Mouse (Mus musculus): Measurements from ENCODE around the gene Arf6. TPM values are rescaled to one million over a fixed set of nuclear protein-coding genes. Genes with fewer than 3 reads are reported as not detected.
"Not testable (repeated sequence)": the region's sequence is repeated elsewhere in the genome, so short reads cannot be mapped to it uniquely, and the experiment has no call there.

The Arf6 gene
- polyA plus RNA-seq, 1 experiment from 2014 or later = 45.6 TPM

DNA sequence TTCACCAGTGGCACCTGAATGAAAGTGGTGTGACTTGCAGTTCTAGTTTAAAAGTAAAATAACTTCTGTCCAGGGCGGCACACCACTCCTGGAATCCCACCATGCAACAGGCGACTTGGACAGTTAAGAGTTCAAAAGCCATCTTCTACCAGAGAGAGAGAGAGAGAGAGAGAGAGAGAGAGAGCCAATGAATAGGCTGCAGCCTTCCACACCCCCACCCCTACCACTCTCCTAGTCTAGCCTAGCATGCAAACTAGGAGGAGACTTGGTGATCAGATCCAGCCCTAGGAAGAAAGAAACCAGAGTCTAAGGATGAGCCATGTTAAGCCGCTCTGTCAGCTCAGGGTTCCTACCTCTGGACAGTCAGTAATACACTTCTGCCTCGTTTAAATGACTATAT, 9.6 kb upstream of the Arf6 start:
- Histone ChIP-seq H3K9me3 (no peaks in the 10 kb centered on the region), H3K4me1 (peaks cover 14% of the 10 kb centered on the region), H3K27me3 (no peaks in the 10 kb centered on the region), H3K4me3 (peak overlapping the region; percentile 48; the same call in 1 of the 2 replicates), H3K27ac (peak overlapping the region; percentile 98; the same call in 1 of the 2 replicates), H3K36me3 (no peaks in the 10 kb centered on the region), H3K4me2 (replicated peaks) (peak overlapping the region; percentile 72), H3K9ac (no peak overlapping the region)
- no peak for ATAC-seq (ENCODE audit: low FRiP score, low read depth)
- 51% methylated on average over 4 of the region's 4 CpGs for WGBS

DNA sequence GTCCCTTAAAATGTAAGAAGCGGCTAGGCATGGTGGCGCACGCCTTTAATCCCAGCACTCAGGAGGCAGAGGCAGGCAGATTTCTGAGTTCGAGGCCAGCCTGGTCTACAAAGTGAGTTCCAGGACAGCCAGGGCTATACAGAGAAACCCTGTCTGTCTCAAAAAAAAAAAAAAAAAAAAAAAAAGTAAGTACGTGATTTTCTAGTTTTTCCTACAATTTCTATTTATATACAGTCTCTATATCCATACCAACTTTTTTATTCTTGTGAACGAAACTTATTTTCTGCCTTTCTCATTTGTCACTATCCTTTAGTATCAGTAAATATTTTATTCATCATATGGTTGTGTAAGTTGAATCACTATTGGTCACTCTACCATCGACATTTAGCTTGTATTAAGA, 8.8 kb upstream of the Arf6 start:
- WGBS = 95% methylated on average over 7 of the region's 7 CpGs
- H3K4me1 ChIP-seq = peaks cover 14% of the 10 kb centered on the region
- H3K36me3 ChIP-seq; H3K4me3 ChIP-seq; H3K4me2 ChIP-seq (replicated peaks); ATAC-seq (ENCODE audit: low FRiP score, low read depth); H3K9ac ChIP-seq; H3K9me3 ChIP-seq; H3K27me3 ChIP-seq; H3K27ac ChIP-seq: not testable (repeated sequence)

DNA sequence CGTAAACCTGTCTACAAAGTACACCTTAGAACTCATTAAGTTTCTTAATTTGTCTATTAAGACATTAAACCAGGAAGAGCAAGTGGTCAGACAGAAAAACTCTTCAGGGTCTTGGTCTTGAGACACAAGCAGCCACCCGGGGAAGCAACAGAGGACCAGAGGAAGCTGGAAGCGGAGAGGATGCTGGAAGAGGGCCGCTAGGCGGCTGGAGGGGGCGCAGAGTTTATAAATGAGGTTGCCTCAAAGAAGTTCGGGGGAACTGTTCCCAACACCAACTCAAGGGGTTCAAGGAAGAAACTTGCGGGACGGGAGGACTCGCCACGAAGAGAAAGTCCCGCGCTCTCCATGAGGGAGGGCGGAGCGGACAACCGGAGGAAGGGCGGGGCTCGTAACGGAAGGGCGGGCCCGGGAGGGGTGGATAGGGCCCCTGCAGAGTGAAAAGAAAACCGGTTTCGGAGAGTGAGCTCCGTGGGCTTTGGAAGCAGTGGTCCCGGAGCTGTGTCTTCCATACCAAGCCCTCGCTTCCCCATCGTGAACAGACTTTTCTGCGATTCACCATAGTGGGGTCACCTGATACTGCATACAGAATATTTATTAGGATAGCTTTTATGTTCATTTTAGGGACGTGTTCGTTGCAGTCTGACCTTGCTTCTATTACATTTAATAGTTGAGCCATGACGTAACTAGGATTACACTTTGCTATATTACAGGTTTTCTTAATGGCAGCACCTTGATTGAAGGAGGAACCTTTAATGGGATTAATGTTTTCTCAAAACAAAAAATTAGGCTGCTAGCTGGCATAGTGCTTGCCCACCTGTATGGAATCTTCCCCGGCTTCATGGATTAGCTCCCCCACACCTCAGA, 7.8 kb upstream of the Arf6 start:
- Histone ChIP-seq H3K27ac (peak overlapping the region; percentile 88), H3K9me3 (no peaks in the 10 kb centered on the region), H3K4me1 (peaks cover 14% of the 10 kb centered on the region), H3K27me3 (no peaks in the 10 kb centered on the region), H3K36me3 (no peaks in the 10 kb centered on the region), H3K4me3 (peak overlapping the region; percentile 48), H3K9ac (peak overlapping the region; percentile 70), H3K4me2 (replicated peaks) (peak overlapping the region; percentile 66)
- peak; percentile 33; the same call in 1 of the 2 replicates for ATAC-seq (ENCODE audit: low FRiP score, low read depth)
- WGBS = 4% methylated on average over 32 of the region's 32 CpGs

GRCm38 (mm10) chr12:69365757-69366156, 6.2 kb upstream of the Arf6 start:
- H3K9ac ChIP-seq = no peak overlapping the region
- no peaks in the 10 kb centered on the region for H3K9me3 ChIP-seq
- no peak overlapping the region for H3K4me2 ChIP-seq (replicated peaks)
- H3K27me3 ChIP-seq = no peaks in the 10 kb centered on the region
- 82% methylated on average over 7 of the region's 7 CpGs for WGBS
- H3K4me3 ChIP-seq = no peak overlapping the region
- H3K36me3 ChIP-seq = no peaks in the 10 kb centered on the region
- no peak overlapping the region for H3K27ac ChIP-seq
- no peak for ATAC-seq (ENCODE audit: low FRiP score, low read depth)
- peaks cover 16% of the 10 kb centered on the region for H3K4me1 ChIP-seq

DNA sequence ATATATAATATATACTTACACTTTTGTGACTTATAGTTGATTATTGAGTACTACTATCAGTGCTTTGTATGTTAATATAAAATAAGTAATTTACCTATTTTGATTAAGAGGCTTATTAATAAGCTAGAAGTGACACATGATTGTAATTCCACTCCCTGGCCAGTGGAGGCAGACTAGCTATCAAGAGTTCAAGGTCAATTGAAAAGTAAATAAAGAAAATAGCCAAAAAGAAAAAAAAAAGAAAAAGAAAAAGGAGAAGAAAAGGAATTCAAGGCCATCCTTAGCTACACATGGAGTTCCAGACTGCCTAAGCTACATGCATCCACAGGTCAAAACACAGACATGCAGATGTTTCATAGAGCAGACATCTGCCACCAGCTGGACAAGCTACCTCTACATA, 5.5 kb upstream of the Arf6 start:
- ATAC-seq (ENCODE audit: low FRiP score, low read depth) = no peak
- no peak overlapping the region for H3K4me2 ChIP-seq (replicated peaks)
- no peak overlapping the region for H3K27ac ChIP-seq

GRCm38 (mm10) chr12:69367557-69367956, 4.4 kb upstream of the Arf6 start:
- H3K4me2 ChIP-seq (replicated peaks) = no peak overlapping the region
- H3K4me1 ChIP-seq = peaks cover 9% of the 10 kb centered on the region
- no peaks in the 10 kb centered on the region for H3K27me3 ChIP-seq
- WGBS = 54% methylated on average over 2 of the region's 2 CpGs
- H3K9ac ChIP-seq = no peak overlapping the region
- H3K27ac ChIP-seq = no peak overlapping the region
- H3K4me3 ChIP-seq = no peak overlapping the region
- H3K36me3 ChIP-seq = no peaks in the 10 kb centered on the region
- ATAC-seq (ENCODE audit: low FRiP score, low read depth) = no peak
- no peaks in the 10 kb centered on the region for H3K9me3 ChIP-seq

More for the DNA sequence above, 5.5 kb upstream of the Arf6 start:
- Histone ChIP-seq H3K9me3 (no peaks in the 10 kb centered on the region), H3K36me3 (no peaks in the 10 kb centered on the region), H3K4me1 (peaks cover 19% of the 10 kb centered on the region), H3K9ac (no peak overlapping the region), H3K4me3 (no peak overlapping the region), H3K27me3 (no peaks in the 10 kb centered on the region)

DNA sequence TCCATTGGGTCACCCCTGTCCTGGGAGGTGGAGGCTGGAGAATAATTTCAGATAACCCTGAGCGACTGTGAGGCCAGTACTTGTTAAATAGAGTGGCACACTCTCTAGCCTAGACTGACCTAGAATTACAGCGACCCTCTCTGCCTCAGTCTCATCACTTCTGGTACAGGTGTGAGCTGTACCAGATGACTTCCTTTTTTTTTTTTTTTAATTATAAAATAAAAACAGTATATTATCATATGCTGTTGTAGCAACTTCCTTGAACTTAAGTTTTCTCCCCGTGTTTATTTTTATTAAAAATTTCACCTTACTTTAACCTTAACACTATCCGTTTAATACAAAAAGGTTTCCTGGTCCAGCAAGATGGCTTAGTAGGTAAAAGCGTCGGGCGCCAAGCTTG, 1.0 kb upstream of the Arf6 start:
- no peaks in the 10 kb centered on the region for H3K27me3 ChIP-seq
- WGBS = 13% methylated on average over 7 of the region's 7 CpGs
- H3K9me3 ChIP-seq = no peaks in the 10 kb centered on the region
- H3K4me1 ChIP-seq = peaks cover 22% of the 10 kb centered on the region
- ATAC-seq (ENCODE audit: low FRiP score, low read depth) = no peak
- peak overlapping the region; percentile 97 for H3K4me2 ChIP-seq (replicated peaks)
- peak overlapping the region; percentile 97 for H3K27ac ChIP-seq
- peaks cover 13% of the 10 kb centered on the region for H3K36me3 ChIP-seq
- peak overlapping the region; percentile 99 for H3K4me3 ChIP-seq
- H3K9ac ChIP-seq = peak overlapping the region; percentile 99

DNA sequence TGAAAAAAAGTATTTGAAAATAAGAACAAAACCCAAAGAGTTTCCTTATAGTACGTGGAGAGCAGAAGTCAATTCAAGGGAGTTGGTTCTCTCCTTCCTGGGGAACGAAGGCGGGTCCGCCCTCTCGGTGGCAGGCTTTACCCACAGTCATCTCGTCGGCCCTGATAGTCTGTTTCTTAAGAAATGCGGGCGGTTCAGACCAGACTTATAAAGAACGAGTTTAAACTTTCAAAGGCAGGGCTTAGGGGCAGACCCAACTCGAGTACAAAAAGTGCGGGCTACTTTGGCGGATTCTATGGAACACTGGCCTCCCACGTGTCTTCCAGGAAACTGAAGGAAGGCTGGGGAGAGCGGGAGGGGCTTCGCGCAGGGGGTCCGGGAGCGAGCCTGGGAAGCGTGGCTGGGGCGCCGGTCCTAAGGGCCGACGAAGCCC, 513 bp upstream of the Arf6 start:
- Histone ChIP-seq H3K9ac (peak overlapping the region; percentile 99), H3K27me3 (no peaks in the 10 kb centered on the region), H3K27ac (peak overlapping the region; percentile 97), H3K4me2 (replicated peaks) (peak overlapping the region; percentile 97), H3K4me3 (peak overlapping the region; percentile 99), H3K9me3 (no peaks in the 10 kb centered on the region), H3K4me1 (peaks cover 26% of the 10 kb centered on the region), H3K36me3 (peaks cover 17% of the 10 kb centered on the region)
- peak; percentile 86 for ATAC-seq (ENCODE audit: low FRiP score, low read depth)
- under 1% methylated on average over 24 of the region's 24 CpGs for WGBS

GRCm38 (mm10) chr12:69372731-69373331, 881 bp downstream of the Arf6 start:
- under 1% methylated on average over 42 of the region's 42 CpGs for WGBS
- no peak for ATAC-seq (ENCODE audit: low FRiP score, low read depth)
- no peaks in the 10 kb centered on the region for H3K9me3 ChIP-seq
- no peaks in the 10 kb centered on the region for H3K27me3 ChIP-seq
- peak overlapping the region; percentile 97 for H3K27ac ChIP-seq
- H3K4me2 ChIP-seq (replicated peaks) = peak overlapping the region; percentile 97
- peak overlapping the region; percentile 99 for H3K9ac ChIP-seq
- peak overlapping the region; percentile 99 for H3K4me3 ChIP-seq
- H3K4me1 ChIP-seq = peaks cover 26% of the 10 kb centered on the region
- H3K36me3 ChIP-seq = peaks cover 17% of the 10 kb centered on the region

GRCm38 (mm10) chr12:69373850-69374766, 2.2 kb downstream of the Arf6 start:
- no peak overlapping the region for H3K27ac ChIP-seq
- H3K4me1 ChIP-seq = peaks cover 26% of the 10 kb centered on the region
- H3K36me3 ChIP-seq = peaks cover 21% of the 10 kb centered on the region
- peak overlapping the region; percentile 99 for H3K4me3 ChIP-seq
- no peaks in the 10 kb centered on the region for H3K27me3 ChIP-seq
- peak overlapping the region; percentile 97 for H3K4me2 ChIP-seq (replicated peaks)
- no peak for ATAC-seq (ENCODE audit: low FRiP score, low read depth)
- H3K9me3 ChIP-seq = no peaks in the 10 kb centered on the region
- H3K9ac ChIP-seq = peak overlapping the region; percentile 99
- WGBS = 48% methylated on average over 11 of the region's 11 CpGs

DNA sequence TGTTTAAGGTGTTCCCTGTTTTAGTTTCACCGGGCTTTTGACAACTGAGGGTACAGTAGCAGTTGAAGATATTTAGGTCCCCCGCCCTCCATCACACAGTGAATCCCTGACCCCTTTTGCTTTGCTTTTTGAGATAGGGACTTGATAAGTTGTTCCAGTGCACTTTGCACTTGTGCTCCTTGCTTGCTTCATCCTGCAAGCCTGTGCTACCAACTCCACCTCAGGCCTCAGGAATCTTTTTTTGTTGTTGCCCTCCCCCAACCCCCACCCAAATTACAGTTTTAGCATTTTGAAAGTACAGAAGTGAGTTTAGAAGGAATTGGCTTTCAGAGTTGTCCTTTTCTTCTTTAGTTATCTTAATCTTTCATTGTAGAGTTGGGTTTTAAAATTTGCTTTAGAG, 4.2 kb downstream of the Arf6 start:
- Histone ChIP-seq H3K9ac (no peak overlapping the region), H3K27me3 (no peaks in the 10 kb centered on the region), H3K4me3 (no peak overlapping the region), H3K27ac (no peak overlapping the region), H3K4me2 (replicated peaks) (peak overlapping the region; percentile 2; the same call in 1 of the 2 replicates), H3K36me3 (peaks cover 21% of the 10 kb centered on the region), H3K4me1 (peaks cover 21% of the 10 kb centered on the region), H3K9me3 (no peaks in the 10 kb centered on the region)
- 89% methylated on average over 2 of the region's 2 CpGs for whole genome bisulfite sequencing
- no peak for ATAC-seq (ENCODE audit: low FRiP score, low read depth)

GRCm38 (mm10) chr12:69377188-69377587, 5.2 kb downstream of the Arf6 start:
- no peaks in the 10 kb centered on the region for H3K9me3 ChIP-seq
- no peak for ATAC-seq (ENCODE audit: low FRiP score, low read depth)
- H3K27ac ChIP-seq = no peak overlapping the region
- no peaks in the 10 kb centered on the region for H3K27me3 ChIP-seq
- peaks cover 25% of the 10 kb centered on the region for H3K36me3 ChIP-seq
- no peak overlapping the region for H3K4me3 ChIP-seq
- H3K4me2 ChIP-seq (replicated peaks) = no peak overlapping the region
- WGBS = 92% methylated on average over 1 of the region's 1 CpGs
- H3K4me1 ChIP-seq = peaks cover 21% of the 10 kb centered on the region
- no peak overlapping the region for H3K9ac ChIP-seq
